In genomic region chr7:130914693-130915363, GRCm38 (mm10) we compare ENCODE assay signal across 10 mouse cellular contexts. TPM values are rescaled to one million over a fixed set of nuclear protein-coding genes. Genes with fewer than 3 reads are reported as not detected.
DNase-seq lines count a peak whose midpoint lies in the region; ATAC-seq and TF ChIP-seq lines count a peak whose summit lies in the region.
"Had no signal": no experiment of that assay in that cellular context is flagged by ENCODE, and none has a peak within 500 bp of the region (broad histone marks: within the 10 kb centered on the region; RNA-seq: fewer than 3 reads in every experiment).

No protein-coding gene starts in this region.

- ATAC-seq in erythroid progenitor cell, adult 5-6 weeks (replicated peaks; ENCODE audit: low FRiP score, poor library complexity, severe bottlenecking): no peak

- no peaks in the 10 kb centered on the region for H3K4me1 ChIP-seq in lung, adult 2 months (ENCODE audit: control insufficient read depth, insufficient read depth, low read length)
- H3K4me1 ChIP-seq: lung, embryonic 15.5 days had no signal

- TF ChIP-seq POLR2A in lung, adult 2 months (IDR thresholded peaks at IDR 0.05; ENCODE audit: borderline replicate concordance, extremely low read depth, low read depth, low read length): no peak

- peak; percentile 88 for TF ChIP-seq CTCF in layer of hippocampus, adult 2 months (conservative IDR thresholded peaks at IDR 0.05)
- peak; percentile 62 for TF ChIP-seq CTCF in lung, adult 2 months (IDR thresholded peaks at IDR 0.05; ENCODE audit: insufficient read depth, low read length)

- WGBS in lung, adult 2 months: 28% methylated on average over 5 of the region's 5 CpGs

- DNase-seq in cerebellum, adult 8-10 months: peak; percentile 41
- no peak for DNase-seq in cerebellum, adult 11-12 months
- DNase-seq in layer of hippocampus, adult 2 months (ENCODE audit: low spot score in 2 of 2): peak in 1 of 2 experiments; percentile 55
- DNase-seq in layer of hippocampus, adult 9-11 months: no peak
- DNase-seq in Muller cell, postnatal 12 days (ENCODE audit: inconsistent ontology term): peak; percentile 58
- no peak for DNase-seq in lung, adult 2 months
- no peak for DNase-seq in testis, postnatal 14 days (ENCODE audit: low spot score)

- no peak overlapping the region for H3K4me3 ChIP-seq in layer of hippocampus, adult 2 months
- no peak overlapping the region for H3K4me3 ChIP-seq in lung, adult 2 months (replicated peaks; ENCODE audit: extremely low read depth, low read depth, low read length)
- H3K4me3 ChIP-seq: lung, embryonic 15.5 days had no signal

- 0 out of 2 replicates have a peak overlapping the region, but pooled peaks have one; percentile 10 for H3K27ac ChIP-seq in layer of hippocampus, adult 2 months
- H3K27ac ChIP-seq: lung, embryonic 15.5 days had no signal

RNA-seq across cellular contexts. Expression of gene Htra1, which starts 21.1 kb away (rescaled TPM):
- 100 to 1,000 TPM; 239 to 255 TPM for total RNA-seq in layer of hippocampus, adult 2 months (2021)
- 64.7 and 65.2 TPM in 2 replicates for polyA plus RNA-seq in lung, adult 2 months (2012; rRNA removed)
- not detected in 2 replicates for total RNA-seq in erythroid progenitor cell, adult 5-6 weeks (2015; ENCODE audit: low replicate concordance)
- not detected in 2 replicates for total RNA-seq in erythroid progenitor cell, adult 5-6 weeks (2017; ENCODE audit: low replicate concordance)
- total RNA-seq: G1E had no signal
- polyA plus RNA-seq: G1E had no signal

RNA-seq across cellular contexts. Expression of gene Plekha1, which starts 49.3 kb away (rescaled TPM):
- 10 to 100 TPM; 87.1 to 91.2 TPM for total RNA-seq in layer of hippocampus, adult 2 months (2021)
- 66.8 and 99.2 TPM in 2 replicates for polyA plus RNA-seq in lung, adult 2 months (2012; rRNA removed)
- 2.9 TPM in 2 replicates for total RNA-seq in erythroid progenitor cell, adult 5-6 weeks (2015; ENCODE audit: low replicate concordance)
- total RNA-seq in erythroid progenitor cell, adult 5-6 weeks (2017; ENCODE audit: low replicate concordance): 1.9 and 3.4 TPM in 2 replicates
- polyA plus RNA-seq: G1E had no signal

Comparison
In these comparisons a context has a peak if more than half of its experiments do, and no peak if none do; other contexts are left out.
1. DNase-seq: peak in cerebellum, adult 8-10 months (single experiment) and Muller cell, postnatal 12 days (single experiment); none in cerebellum, adult 11-12 months (single experiment), layer of hippocampus, adult 9-11 months (single experiment), lung, adult 2 months (single experiment) and testis, postnatal 14 days (single experiment).
2. RNA of gene Htra1, which starts 21.1 kb away (total RNA-seq): 239 to 255 TPM in layer of hippocampus, adult 2 months; not detected in erythroid progenitor cell, adult 5-6 weeks; every median in the first group is over 100 times any median in the second.
3. RNA of gene Plekha1, which starts 49.3 kb away (total RNA-seq): 87.1 to 91.2 TPM in layer of hippocampus, adult 2 months; 1.9 to 3.4 TPM in erythroid progenitor cell, adult 5-6 weeks; every median in the first group is over 10 times any median in the second.